Mouse (Mus musculus) right cerebral cortex, postnatal 14 days (tissue): ENCODE results near the gene Gm20388.
"Not testable (repeated sequence)": the region's sequence is repeated elsewhere in the genome, so short reads cannot be mapped to it uniquely, and the experiment has no call there.

ENCODE experiments used
- DNase-seq: peaks from one replicate; pipeline ENCODE4 v3.0.0; 2022

Gene Gm20388

DNA sequence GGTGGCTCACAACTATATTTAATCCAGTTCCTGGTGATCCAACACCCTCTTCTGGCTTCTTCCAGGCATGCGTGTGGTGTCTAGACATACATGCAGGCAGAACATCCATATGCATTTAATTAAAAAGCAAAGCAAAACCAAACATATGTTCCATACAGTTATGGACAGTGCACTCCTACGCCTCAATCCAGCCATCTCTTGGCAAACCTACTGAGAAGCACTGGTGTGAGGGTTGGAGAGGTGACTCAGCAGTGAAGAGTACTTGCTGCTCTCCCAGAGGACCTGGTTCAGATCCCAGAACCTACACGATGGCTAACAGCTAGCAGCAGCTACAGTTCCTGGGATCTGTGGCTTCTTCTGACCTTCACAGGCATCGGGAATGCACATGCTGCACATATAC, 4001.6 kb downstream of the Gm20388 start:
- no peak for DNase-seq

DNA sequence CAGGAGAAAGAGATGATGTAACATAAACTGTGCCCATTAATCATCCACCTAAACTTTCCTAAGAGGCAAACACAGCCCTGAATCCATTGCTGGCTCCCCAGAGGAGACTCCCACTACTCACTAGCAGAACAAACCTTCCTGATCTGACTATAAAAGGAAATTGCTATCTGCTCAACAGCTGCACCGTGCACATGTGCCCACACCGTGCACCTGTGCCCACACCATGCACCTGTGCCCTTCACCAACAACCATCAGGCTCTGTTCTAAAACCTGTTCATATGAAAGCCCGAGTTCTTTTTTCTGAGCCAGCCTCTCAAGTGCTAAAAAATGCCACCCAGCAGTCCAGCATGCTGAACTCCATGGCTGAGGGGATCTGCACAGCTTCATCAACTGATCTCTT, 4004.0 kb downstream of the Gm20388 start:
- DNase-seq, result no peak

DNA sequence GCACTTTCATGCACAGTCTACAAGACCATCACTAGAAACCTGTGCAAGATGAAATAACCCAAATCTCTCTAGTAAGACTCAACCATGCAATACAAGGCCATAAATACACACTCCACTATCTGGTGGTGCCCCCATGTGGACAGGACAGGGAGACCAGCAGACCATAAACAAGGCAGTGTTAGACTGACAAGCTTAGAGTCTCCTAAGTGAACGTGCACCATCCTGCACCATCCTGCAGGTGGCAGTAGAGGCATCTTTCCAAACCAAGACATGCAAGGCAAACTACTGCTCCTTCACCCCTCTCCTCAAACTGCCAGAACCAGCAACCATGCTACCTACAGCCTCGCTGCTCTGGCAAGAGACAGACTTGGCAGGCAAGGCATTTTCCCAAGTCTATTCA, 4014.1 kb downstream of the Gm20388 start:
- DNase-seq, result peak; percentile 78

DNA sequence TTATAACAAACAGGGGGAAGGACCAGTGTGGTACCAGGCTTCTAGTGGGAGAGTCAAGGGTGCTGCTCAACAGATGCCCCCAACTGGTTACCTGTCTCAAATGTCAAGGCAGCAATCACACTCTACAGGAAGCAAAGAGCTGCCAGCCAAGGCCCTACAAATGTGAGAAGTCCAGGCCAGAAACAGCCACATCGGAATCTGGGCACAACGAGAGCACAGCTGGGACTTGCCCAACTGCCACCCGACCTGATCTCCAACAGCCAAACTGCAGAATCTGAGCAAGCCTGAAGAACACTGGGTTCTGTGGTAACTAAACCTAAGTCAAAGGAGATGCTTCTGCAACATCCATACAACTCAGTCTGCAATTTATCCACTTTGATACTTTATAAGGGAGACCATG, 4015.0 kb downstream of the Gm20388 start:
- DNase-seq, result no peak

DNA sequence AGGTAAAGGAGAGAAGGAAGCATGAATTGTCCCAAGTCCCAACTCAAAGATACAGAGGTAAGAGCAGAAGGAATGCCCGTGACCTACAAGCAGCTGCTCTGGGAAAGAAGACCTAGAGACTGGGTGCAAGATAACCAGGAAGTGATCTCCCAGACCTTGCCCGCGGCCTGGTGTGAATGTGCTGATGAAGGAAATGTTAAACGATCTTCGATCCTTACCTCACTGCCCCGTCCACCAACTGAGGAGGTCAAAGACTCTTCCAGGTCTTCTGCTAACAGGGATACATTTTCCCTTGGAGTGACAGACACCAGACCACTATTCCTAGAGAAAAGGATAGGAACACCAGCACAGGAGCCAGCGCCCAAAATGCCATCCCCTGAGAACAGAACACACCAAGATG, 4018.4 kb downstream of the Gm20388 start:
- no peak for DNase-seq

DNA sequence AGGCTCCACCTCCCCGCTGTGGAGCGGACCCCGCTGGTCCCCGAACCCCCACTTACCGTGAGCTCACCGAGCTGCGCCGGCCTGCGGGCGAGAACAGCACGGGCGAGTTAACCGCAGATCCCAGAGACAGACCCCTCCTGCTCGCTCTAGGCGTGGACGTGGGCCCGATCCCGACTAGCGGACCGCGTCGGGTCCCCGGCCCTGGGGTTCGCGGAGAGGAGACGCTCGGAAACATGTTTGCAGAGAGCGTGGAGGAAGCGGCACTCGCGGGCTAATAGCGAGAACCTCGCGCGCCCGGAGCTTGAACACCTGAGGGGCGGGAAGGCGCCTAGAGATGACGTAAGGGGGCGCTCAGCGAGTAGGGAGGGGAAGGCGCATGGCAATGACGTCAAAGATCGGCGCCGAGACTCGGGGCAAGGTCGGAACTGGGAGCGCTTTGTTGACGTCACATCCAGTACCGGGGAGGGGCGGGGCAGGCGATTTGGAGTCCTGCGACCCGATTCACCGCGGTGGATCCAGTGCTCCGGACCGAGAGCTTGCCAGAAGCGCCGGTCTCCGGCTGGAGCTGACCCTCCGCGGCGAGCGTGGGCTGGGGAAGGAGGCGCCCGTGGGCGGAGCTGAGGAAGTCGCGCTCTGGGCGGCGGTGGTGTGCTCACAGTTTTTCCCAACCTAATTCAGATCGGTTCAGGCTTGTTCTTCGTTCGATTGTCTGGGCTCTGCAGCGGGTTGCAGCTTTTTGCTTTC, 4038.5 kb downstream of the Gm20388 start, which contains the start of gene Nup133:
Nup133 (minus strand) TSS at position 324 of the 744 bp plus-strand sequence.
- peak; percentile 100 for DNase-seq

DNA sequence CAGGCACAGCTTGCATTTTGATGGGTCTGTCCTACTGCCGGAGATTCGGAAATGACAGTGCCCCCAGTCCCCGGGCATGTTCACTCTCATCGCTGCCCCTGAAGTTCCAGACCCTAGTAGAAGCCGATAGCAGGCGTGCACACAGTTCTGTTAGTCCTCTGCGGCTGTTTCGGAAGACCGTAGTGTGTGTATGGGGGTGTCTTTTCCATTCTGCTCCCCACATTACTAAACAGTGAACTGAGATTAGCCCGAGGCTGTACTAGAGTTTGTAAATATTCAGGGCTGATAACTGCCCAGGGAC, 4039.0 kb downstream of the Gm20388 start:
- DNase-seq, result no peak

DNA sequence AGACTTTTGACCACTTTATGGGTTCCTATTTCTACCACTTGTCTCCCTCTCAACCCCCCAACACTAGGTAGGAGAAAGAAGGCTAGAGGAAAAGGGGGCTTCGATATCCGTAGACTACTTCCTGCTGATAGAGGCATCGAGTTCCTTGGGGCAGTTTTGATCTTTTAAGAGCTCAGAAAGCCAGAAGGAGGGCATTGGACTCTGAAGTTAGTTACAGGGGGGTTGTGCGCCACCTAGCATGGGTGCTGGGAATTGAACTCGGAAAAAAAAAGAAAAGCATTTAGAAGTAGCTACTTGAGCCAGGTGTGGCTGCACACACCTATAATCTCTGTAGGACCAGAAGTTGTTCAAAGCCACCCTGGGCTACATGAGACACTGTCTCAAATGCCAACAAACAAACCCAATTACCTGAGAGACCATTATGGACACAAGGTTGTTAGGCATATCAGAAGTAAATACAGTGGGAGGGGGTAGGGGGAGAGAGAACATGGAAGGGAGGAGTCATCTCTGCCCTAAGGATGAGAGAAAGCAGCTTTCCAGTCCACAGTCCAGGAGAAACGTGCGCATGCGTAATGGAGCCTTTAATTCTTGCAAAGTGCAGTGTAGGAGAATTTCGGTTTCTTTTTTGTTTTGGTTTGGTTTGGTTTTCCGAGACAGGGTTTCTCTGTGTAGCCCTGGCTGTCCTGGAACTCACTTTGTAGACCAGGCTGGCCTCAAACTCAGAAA, 4039.6 kb downstream of the Gm20388 start:
- peak; percentile 36 for DNase-seq

DNA sequence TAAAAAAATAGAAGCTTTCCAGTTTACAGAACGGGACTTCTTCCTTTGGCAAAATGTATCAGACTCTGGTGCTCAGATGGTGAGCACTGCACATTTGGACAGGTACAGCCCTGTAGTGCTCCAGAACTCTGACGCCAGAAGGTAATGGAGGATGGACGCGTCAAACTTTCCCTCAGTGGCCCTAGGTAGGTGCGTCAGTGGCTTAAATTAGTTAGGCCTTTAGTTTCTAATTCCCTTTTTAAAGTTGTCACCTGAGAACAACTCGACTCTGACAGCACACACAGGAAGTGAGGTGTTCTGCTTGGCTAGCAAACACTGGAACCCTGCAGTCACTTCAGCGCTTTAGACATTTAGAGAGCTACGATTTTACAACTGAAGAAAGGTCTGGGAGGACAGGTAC, 4043.0 kb downstream of the Gm20388 start:
- DNase-seq, result no peak

DNA sequence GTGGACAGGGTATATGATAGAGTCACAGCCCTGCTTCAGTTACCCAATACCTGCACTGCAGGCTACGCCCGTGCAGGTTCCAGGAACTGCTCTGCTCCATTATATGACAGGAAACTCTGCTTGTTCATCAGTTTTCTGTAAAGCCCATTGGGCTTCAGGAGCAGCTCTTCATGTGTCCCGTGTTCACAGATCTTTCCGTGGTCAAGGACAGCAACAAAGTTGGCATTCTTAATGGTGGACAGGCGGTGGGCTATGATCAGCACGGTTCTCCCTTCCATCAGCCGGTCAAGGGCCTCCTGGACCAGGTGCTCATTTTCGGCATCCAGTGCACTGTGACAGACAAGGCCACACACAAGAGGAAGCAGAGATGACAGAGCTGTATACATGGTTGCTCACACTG, 4043.6 kb downstream of the Gm20388 start:
- DNase-seq, result no peak

DNA sequence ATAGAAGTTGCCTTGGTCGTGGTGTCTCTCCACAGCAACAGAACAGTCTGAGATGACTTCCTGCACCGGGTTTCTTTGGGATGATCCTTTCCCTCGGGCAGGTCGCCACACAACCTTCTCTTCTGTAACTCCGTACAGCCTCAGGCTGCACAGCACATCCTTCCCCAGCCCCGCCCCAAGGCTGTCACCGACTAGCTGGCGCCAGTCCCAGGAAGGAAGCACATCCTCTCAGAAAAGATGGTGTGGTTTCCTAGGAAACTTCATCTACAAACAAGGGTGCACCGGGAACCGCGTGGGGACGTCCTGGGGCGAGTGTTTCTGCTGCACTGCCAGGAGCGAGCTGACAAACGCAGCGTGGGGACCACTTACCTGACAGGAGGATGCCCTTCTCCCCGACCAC, 4047.5 kb downstream of the Gm20388 start:
- peak; percentile 56 for DNase-seq

DNA sequence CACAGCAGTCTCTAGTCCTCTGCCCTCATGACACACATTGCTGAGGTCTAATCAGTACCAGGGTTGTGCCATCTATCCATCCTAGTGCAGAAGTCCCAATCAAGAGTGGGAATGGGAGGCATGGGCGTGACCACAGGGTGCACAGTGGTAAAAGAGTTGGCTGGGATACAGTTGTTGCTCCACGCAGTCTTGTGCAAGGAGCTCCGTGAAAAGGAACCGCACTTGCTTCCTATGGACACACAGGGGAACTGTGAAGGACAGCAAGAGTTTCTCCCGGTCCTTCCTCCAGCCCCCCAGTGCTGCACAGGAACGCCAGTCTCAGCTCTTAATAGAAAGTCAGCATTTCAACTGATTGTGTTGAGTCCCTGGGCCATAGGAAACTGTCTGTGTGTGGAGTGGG, 4048.8 kb downstream of the Gm20388 start:
- DNase-seq, result no peak

DNA sequence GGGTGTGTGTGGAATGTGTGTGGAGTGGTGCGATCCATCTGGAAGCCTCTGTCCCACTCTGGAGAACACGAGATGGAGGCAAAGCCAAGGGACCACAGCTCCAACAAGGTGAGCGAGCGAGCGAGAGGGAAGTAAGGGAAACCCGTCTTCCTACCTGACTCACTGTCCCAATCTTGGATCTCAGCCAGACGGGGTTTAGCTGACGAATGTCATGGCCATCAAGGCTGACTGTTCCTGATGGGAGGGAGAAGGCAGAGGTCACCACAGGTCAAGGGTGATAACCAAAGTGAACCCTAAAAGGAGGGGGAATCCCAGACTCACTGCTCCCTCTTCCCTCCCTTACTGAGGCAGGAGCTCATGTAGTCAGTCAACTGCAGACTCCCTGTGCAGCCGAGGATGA, 4049.4 kb downstream of the Gm20388 start:
- DNase-seq, result no peak

DNA sequence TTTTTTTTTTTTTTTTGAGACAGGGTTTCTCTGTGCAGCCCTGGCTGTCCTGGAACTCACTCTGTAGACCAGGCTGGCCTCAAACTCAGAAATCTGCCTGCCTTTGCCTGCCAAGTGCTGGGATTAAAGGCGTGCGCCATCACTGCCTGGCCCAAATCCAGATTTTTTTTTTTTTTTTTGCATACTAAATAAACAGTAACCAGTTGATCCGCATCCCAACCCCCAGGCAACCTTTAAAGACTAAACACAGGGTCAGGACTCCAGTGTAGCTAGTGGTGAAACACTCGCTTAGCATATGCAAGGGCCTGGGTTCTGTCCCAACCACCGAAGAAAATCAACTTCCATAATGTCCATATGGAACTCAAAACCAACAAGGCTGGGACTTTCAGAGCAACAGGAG, 4049.9 kb downstream of the Gm20388 start:
- DNase-seq, result not testable (repeated sequence)

DNA sequence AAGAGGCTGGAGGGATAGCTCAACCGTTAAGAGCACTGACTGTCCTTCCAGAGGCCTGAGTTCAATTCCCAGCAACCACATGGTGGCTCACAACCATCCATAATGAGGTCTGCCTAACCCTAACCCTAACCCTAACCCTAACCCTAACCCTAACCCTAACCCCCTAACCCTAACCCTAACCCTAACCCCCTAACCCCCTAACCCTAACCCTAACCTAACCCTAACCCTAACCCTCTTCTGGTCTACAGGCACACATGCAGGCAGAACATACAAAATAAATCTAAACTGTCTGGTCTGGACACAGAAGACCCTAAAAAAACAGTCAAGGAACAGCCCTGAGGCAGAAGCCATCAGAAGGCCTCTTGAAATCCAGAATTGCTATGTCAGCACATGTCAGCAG, 4050.7 kb downstream of the Gm20388 start:
- DNase-seq, result no peak

DNA sequence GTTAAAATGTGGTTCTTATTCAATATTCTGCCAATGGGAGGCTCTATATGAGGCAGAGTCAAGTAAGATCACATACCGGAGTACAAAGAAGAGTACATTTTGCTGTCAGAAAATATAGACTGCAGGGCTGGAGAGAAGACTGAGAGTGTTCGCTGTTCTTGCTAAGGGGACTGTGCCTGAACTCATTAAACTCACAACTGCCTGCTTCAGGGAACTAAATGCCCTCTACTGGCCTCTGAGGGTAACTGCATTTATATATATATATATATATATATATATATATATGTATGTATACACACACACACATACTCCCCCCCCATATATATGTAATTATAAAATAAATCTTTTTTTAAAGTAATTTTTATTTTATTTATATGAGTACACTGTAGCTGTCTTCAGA, 4056.3 kb downstream of the Gm20388 start:
- no peak for DNase-seq

DNA sequence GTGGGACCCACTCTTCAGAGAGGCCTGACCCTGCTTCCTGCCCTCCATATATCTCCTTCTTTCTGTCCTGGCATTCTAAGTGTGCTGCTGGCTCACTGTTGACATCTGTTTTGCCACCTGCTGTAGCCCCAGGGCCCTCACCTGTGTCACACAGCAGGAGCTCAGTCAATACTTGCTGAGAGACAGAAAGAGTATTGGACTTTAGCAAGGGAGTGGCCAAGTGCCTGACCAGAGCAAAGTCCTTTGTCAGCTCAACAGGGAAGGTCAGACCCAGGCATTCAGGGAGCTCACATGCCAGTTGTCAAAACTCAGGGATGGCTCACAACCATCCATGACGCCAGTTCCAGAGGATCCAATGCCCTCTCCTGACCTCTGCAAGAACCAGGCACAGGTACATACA, 4062.9 kb downstream of the Gm20388 start:
- no peak for DNase-seq

DNA sequence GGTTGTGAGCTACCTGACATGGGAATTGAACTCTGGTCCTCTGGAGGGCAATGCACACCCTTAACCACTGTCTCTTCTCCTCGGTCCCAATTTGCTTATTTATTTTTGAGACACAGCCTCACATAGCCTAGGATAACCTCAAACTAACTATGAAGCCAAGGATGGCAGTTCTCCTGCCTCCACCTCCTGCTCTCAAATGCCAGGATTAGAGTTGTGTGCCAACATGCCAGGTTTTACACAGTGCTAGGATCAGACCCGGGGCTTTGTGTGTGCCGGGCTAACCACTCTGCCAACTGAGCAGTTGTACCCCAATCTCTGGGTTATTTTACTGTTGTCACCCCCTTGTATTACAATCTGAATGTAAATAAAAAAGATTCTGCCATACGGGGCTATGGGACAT, 4066.9 kb downstream of the Gm20388 start:
- no peak for DNase-seq

DNA sequence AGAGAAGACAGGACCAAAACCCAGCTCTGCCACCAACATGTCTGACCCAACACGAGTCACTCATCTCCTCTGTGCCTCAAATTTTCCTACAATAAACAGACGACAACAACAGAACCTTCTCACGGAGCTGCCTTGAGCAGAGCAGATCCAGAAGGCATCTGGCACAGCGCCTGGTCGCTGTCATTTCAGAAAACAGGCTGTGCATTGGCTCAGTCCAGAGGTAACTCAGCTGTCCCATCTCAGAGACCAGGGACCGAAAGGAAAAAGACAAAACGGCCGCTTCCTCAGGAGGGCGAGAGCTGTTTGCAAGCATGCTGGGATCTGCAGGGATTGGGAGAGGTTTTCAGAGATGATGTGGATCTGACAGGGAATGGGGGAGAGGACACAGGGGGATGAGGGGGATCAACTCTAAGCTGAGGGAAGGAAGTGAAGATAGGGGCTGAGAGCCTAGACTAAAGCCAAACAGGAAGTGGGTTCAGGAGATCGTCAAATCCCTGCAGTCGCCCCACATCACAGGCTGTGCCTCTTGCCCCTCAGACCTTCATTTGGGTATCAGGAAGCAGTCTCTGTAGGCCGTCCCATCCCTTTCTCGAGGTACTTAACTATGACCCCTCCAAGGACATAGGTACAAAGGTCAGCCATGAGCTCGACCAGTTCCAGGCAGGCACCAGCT, 4067.7 kb downstream of the Gm20388 start:
- peak; percentile 28 for DNase-seq

DNA sequence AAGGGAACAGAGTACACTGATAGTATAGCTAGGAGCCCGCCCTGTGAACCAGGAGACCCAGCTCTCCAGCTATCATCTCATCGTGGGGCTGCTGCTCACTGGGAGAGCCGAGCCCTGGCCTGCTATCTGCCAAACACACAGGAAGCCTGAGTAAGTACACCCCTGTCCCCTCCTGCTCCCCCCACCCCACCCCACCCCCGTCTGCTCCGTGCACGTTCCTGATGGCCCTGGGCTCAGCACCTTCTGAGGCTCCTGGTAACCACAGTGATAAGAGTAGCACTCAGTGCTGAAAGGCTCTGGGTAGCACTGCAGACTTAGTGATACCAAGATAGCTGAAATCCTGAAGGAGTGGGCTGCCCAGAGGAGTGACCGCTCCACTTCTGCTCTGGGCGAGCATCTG, 4068.3 kb downstream of the Gm20388 start:
- no peak for DNase-seq

DNA sequence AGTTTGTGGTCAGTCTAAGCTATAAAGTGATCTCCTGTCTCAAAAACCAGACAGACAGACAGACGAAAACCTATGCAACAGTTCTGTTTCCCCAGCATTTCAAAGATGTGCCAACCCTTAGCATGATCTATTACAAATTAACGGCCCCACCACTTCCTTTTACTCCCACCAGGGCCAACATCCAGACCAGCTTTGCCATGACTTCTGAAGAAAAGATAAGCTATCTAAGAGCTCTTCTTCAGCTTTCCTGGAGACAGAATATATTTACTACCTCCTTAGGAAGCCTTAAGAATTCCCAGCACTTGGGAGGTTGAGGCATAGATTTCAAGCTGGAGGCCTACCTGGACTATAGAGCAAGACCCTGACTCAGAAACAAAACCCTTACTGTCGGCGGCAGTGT, 4069.6 kb downstream of the Gm20388 start:
- no peak for DNase-seq

DNA sequence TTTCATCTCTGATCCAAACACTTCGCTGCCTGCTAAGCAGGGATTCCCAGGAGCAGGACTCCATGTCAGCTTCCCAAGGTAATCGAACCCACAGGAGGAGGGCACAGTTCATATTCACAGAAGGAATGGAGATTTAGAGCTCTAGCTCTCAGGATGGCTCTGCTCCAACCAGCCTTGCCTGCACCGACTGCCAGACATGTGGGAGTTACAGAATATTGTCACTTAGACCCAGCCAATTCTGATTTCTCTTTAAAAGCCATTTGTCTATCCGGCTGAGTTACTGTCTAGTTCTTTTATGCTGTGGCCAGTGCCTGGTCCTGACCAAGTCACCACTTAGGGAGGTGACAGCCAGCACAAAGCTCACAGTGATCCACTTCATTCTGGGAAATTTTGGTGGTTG, 4071.0 kb downstream of the Gm20388 start:
- peak; percentile 32 for DNase-seq

DNA sequence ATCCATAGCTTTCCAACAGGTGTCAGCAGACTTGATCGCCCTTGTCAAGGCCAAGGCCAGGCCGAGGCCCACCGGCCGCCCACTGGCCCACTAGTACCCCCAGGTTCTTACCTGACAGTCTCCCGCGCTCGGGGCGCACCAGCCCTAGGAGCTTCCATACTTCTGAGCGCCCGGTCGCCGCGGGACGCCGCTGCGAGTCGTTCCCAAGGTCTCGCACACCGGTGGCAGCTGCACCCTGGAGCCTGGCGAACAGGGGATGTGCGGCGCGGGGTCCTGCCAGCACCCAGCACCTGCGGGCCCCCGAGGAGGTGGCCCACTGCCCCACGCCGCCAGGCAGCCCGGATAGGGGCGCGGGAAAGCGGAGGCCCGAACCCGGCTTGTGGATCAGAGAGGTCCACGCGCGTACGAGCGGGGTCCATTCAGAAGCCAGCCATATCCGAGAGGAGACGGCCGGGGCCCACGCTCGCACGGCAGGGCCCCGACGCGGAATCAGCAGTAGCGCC, 4071.7 kb downstream of the Gm20388 start:
- peak; percentile 32 for DNase-seq

DNA sequence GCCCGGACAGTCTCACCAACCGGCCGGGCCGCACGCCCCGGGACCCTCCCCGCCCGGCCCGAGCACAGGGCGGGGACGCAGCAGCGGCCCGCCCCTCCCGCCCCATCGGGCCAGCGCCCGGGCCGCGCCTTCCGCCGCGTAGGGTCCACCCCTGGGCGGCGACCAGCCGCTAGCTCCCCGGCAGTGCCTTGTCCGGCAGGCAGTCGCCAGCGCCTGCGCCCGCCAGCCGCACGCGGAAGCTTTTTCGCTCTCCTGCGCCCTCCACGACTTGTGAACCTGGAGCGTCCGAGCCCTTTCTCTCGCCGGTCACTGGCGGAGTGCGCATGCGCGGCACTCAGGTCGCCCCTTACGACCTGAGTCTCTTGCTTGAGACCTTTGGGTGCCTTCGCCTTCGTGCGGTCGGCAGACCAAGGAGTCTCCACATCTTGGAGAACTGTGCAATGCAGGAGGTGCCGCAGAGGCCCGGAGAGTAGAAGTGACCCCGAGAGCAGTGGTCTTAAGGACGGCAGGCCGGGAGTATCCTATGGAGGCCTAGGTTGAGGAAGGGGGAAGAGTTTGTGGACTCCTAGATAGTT, 4072.3 kb downstream of the Gm20388 start, which contains the start of gene Abcb10:
Abcb10 (minus strand) TSS at position 297 of the 575 bp plus-strand sequence.
- peak; percentile 70 for DNase-seq
